ENCODE assay signal across 8 mouse cellular contexts in the genomic region with DNA sequence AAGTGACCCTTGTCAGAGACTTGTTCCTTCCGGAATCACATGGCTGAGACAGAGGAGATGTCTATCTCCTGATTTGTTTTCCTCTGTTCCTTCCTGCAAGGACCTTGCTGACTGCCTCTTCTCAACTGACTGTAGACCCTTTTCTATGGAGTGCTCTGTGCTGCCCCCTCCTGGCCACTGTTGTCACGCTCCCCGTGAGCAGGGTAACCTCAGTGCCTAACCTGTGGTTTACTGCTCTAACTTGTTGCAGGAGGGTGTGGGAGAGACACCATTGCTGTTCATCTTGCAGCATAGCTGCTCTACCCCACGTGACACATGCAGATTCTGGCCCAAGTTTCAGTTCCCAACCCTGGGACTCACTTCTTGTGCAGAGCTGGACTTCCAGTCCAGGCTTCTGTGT. TPM values are rescaled to one million over a fixed set of nuclear protein-coding genes. Genes with fewer than 3 reads are reported as not detected.
A peak's percentile ranks its signal among the peaks of the same experiment; 100 is the strongest.
DNase-seq lines count a peak whose midpoint lies in the region; ATAC-seq and TF ChIP-seq lines count a peak whose summit lies in the region.

No protein-coding gene starts in this region.

- peak; percentile 86 for DNase-seq in hindbrain, embryonic 11.5 days (ENCODE audit: low spot score)
- peak; percentile 87 to 92 for DNase-seq in cerebellum, postnatal 10 days
- peak; percentile 89 for DNase-seq in gastrocnemius, postnatal 10 days
- DNase-seq in left cerebral cortex, postnatal 25 days (ENCODE audit: low spot score in 2 of 2) = peak; percentile 73 to 80
- peak; percentile 46 for DNase-seq in midbrain, postnatal 0 days (ENCODE audit: low spot score)
- peak; percentile 90 for DNase-seq in splenic B cell, adult 2 months (ENCODE audit: low read depth, low spot score)

- H3K27me3 ChIP-seq in hindbrain, embryonic 11.5 days (ENCODE audit: control insufficient read depth, insufficient read depth, low read length) = no peaks in the 10 kb centered on the region
- no peaks in the 10 kb centered on the region for H3K27me3 ChIP-seq in hindbrain, embryonic 12.5 days
- H3K27me3 ChIP-seq in intestine, embryonic 16.5 days (replicated peaks; ENCODE audit: control insufficient read depth, insufficient read depth, low read length) = no peaks in the 10 kb centered on the region
- no peaks in the 10 kb centered on the region for H3K27me3 ChIP-seq in midbrain, postnatal 0 days (ENCODE audit: insufficient read depth, low read length)
- H3K27me3 ChIP-seq in splenic B cell, adult 2 months (ENCODE audit: control insufficient read depth, insufficient read depth, low read length, poor library complexity, severe bottlenecking) = no peaks in the 10 kb centered on the region

- WGBS in hindbrain, embryonic 11.5 days = 24% methylated on average over 4 of the region's 4 CpGs
- WGBS in hindbrain, embryonic 12.5 days = 17% methylated on average over 4 of the region's 4 CpGs
- WGBS in intestine, embryonic 16.5 days = 24% methylated on average over 4 of the region's 4 CpGs
- WGBS in midbrain, postnatal 0 days = 19% methylated on average over 4 of the region's 4 CpGs

- intact Hi-C loops in left cerebral cortex, postnatal 25 days (cut with DNase I) = loop anchor here (1.0 to 10.0 kb wide), 2 partner anchors 43 to 136 kb away; partner anchors contain the start of gene Irak2

- H3K4me3 ChIP-seq in hindbrain, embryonic 11.5 days (ENCODE audit: low read depth, low read length) = no peak overlapping the region
- H3K4me3 ChIP-seq in hindbrain, embryonic 12.5 days = no peak overlapping the region
- H3K4me3 ChIP-seq in intestine, embryonic 16.5 days (ENCODE audit: low read length) = no peak overlapping the region
- no peak overlapping the region for H3K4me3 ChIP-seq in midbrain, postnatal 0 days (ENCODE audit: low read depth, low read length)

- ATAC-seq in hindbrain, embryonic 11.5 days (ENCODE audit: low FRiP score) = no peak
- ATAC-seq in hindbrain, embryonic 12.5 days (ENCODE audit: low FRiP score) = no peak
- ATAC-seq in intestine, embryonic 16.5 days = peak; percentile 83
- no peak for ATAC-seq in midbrain, postnatal 0 days (ENCODE audit: low FRiP score)

- H3K4me1 ChIP-seq in hindbrain, embryonic 11.5 days (replicated peaks; ENCODE audit: control insufficient read depth, insufficient read depth, low read length) = no peaks in the 10 kb centered on the region
- no peaks in the 10 kb centered on the region for H3K4me1 ChIP-seq in hindbrain, embryonic 12.5 days
- no peaks in the 10 kb centered on the region; the same call in 1 of the 2 replicates for H3K4me1 ChIP-seq in intestine, embryonic 16.5 days (ENCODE audit: control insufficient read depth, insufficient read depth, low read length)
- H3K4me1 ChIP-seq in midbrain, postnatal 0 days (ENCODE audit: insufficient read depth, low read length) = no peaks in the 10 kb centered on the region

- H3K9ac ChIP-seq in hindbrain, embryonic 11.5 days (ENCODE audit: low read depth, low read length) = no peak overlapping the region
- H3K9ac ChIP-seq in hindbrain, embryonic 12.5 days = no peak overlapping the region
- no peak overlapping the region for H3K9ac ChIP-seq in intestine, embryonic 16.5 days (ENCODE audit: low read depth, low read length)
- H3K9ac ChIP-seq in midbrain, postnatal 0 days (replicated peaks; ENCODE audit: low read length, poor library complexity, severe bottlenecking) = no peak overlapping the region

- no peaks in the 10 kb centered on the region for H3K36me3 ChIP-seq in hindbrain, embryonic 11.5 days (ENCODE audit: control insufficient read depth, insufficient read depth, low read length)
- no peaks in the 10 kb centered on the region for H3K36me3 ChIP-seq in hindbrain, embryonic 12.5 days
- H3K36me3 ChIP-seq in intestine, embryonic 16.5 days (ENCODE audit: control insufficient read depth, insufficient read depth, low read length) = peaks cover 3% of the 10 kb centered on the region; the same call in 1 of the 2 replicates
- no peaks in the 10 kb centered on the region for H3K36me3 ChIP-seq in midbrain, postnatal 0 days (ENCODE audit: insufficient read depth, low read length)
- peaks cover 15% of the 10 kb centered on the region; the same call in 1 of the 2 replicates for H3K36me3 ChIP-seq in splenic B cell, adult 2 months (ENCODE audit: control insufficient read depth, insufficient read depth, low read length, poor library complexity, severe bottlenecking)

- H3K27ac ChIP-seq in hindbrain, embryonic 11.5 days (ENCODE audit: low read depth, low read length) = no peak overlapping the region
- H3K27ac ChIP-seq in hindbrain, embryonic 12.5 days = no peak overlapping the region
- H3K27ac ChIP-seq in intestine, embryonic 16.5 days (ENCODE audit: low read length) = no peak overlapping the region
- H3K27ac ChIP-seq in midbrain, postnatal 0 days (ENCODE audit: low read depth, low read length) = no peak overlapping the region

- peak; percentile 80 for TF ChIP-seq CTCF in midbrain, postnatal 0 days (IDR thresholded peaks at IDR 0.05)

- H3K9me3 ChIP-seq in hindbrain, embryonic 11.5 days (ENCODE audit: control insufficient read depth, low read length) = no peaks in the 10 kb centered on the region
- H3K9me3 ChIP-seq in hindbrain, embryonic 12.5 days (replicated peaks) = no peaks in the 10 kb centered on the region; the same call in 1 of the 2 replicates
- no peaks in the 10 kb centered on the region for H3K9me3 ChIP-seq in intestine, embryonic 16.5 days (ENCODE audit: control insufficient read depth, low read length)
- H3K9me3 ChIP-seq in midbrain, postnatal 0 days (ENCODE audit: low read length) = no peaks in the 10 kb centered on the region

- H3K4me2 ChIP-seq in hindbrain, embryonic 11.5 days (replicated peaks; ENCODE audit: low read depth, low read length) = no peak overlapping the region
- no peak overlapping the region for H3K4me2 ChIP-seq in hindbrain, embryonic 12.5 days (replicated peaks)
- no peak overlapping the region for H3K4me2 ChIP-seq in intestine, embryonic 16.5 days (ENCODE audit: low read depth, low read length)
- no peak overlapping the region for H3K4me2 ChIP-seq in midbrain, postnatal 0 days (ENCODE audit: low read depth, low read length, poor library complexity, severe bottlenecking)

RNA-seq across cellular contexts. Expression of gene Tatdn2, which starts 15.6 kb away (rescaled TPM):
- polyA plus RNA-seq in hindbrain, embryonic 11.5 days (2014; fragmentation: Nextera tagmentation; extraction: Ambion mirVana) = 1.1 and 1.2 TPM in 2 replicates
- 0.81 and 1.0 TPM in 2 replicates for polyA plus RNA-seq in hindbrain, embryonic 12.5 days (2016; fragmentation: Nextera tagmentation; extraction: Ambion mirVana)
- total RNA-seq in gastrocnemius, postnatal 10 days (2021) = 10 to 100 TPM; 36.1 to 37.8 TPM
- polyA plus RNA-seq in intestine, embryonic 16.5 days (2015; fragmentation: Nextera tagmentation; extraction: Ambion mirVana) = 0.60 and 0.65 TPM in 2 replicates
- total RNA-seq in left cerebral cortex, postnatal 25 days (2021) = 10 to 100 TPM; 67.1 to 71.7 TPM
- total RNA-seq in midbrain, postnatal 0 days (2014; rRNA removed) = 63.4 and 72.7 TPM in 2 replicates
- 1.2 and 1.5 TPM in 2 replicates for polyA plus RNA-seq in midbrain, postnatal 0 days (2015; fragmentation: Nextera tagmentation; extraction: Ambion mirVana)

RNA-seq across cellular contexts. Expression of gene Ghrl, which starts 38.4 kb away (rescaled TPM):
- 0.46 and 0.51 TPM in 2 replicates for polyA plus RNA-seq in hindbrain, embryonic 11.5 days (2014; fragmentation: Nextera tagmentation; extraction: Ambion mirVana)
- 0.49 and 0.99 TPM in 2 replicates for polyA plus RNA-seq in hindbrain, embryonic 12.5 days (2016; fragmentation: Nextera tagmentation; extraction: Ambion mirVana)
- not detected for total RNA-seq in gastrocnemius, postnatal 10 days (2021)
- 169 and 177 TPM in 2 replicates for polyA plus RNA-seq in intestine, embryonic 16.5 days (2015; fragmentation: Nextera tagmentation; extraction: Ambion mirVana)
- not detected for total RNA-seq in left cerebral cortex, postnatal 25 days (2021)
- total RNA-seq in midbrain, postnatal 0 days (2014; rRNA removed) = not detected in 2 replicates
- 0.47 TPM in 1 of 2 replicates, not detected in the other for polyA plus RNA-seq in midbrain, postnatal 0 days (2015; fragmentation: Nextera tagmentation; extraction: Ambion mirVana)

RNA-seq across cellular contexts. Expression of gene Irak2, which starts 43.0 kb away (rescaled TPM):
- polyA plus RNA-seq in hindbrain, embryonic 11.5 days (2014; fragmentation: Nextera tagmentation; extraction: Ambion mirVana) = 1.6 and 1.9 TPM in 2 replicates
- 3.2 and 3.4 TPM in 2 replicates for polyA plus RNA-seq in hindbrain, embryonic 12.5 days (2016; fragmentation: Nextera tagmentation; extraction: Ambion mirVana)
- total RNA-seq in gastrocnemius, postnatal 10 days (2021) = 1 to 10 TPM; 6.3 to 7.2 TPM
- 15.4 and 19.8 TPM in 2 replicates for polyA plus RNA-seq in intestine, embryonic 16.5 days (2015; fragmentation: Nextera tagmentation; extraction: Ambion mirVana)
- 10 to 100 TPM; 18.5 to 21.1 TPM for total RNA-seq in left cerebral cortex, postnatal 25 days (2021)
- total RNA-seq in midbrain, postnatal 0 days (2014; rRNA removed) = 5.2 and 7.6 TPM in 2 replicates
- 2.5 and 2.7 TPM in 2 replicates for polyA plus RNA-seq in midbrain, postnatal 0 days (2015; fragmentation: Nextera tagmentation; extraction: Ambion mirVana)

RNA-seq across cellular contexts. Expression of gene Vhl, which starts 57.5 kb away (rescaled TPM):
- 63.0 and 64.4 TPM in 2 replicates for polyA plus RNA-seq in hindbrain, embryonic 11.5 days (2014; fragmentation: Nextera tagmentation; extraction: Ambion mirVana)
- 62.7 and 63.1 TPM in 2 replicates for polyA plus RNA-seq in hindbrain, embryonic 12.5 days (2016; fragmentation: Nextera tagmentation; extraction: Ambion mirVana)
- total RNA-seq in gastrocnemius, postnatal 10 days (2021) = 10 to 100 TPM; 10.1 to 13.4 TPM
- 27.5 and 30.5 TPM in 2 replicates for polyA plus RNA-seq in intestine, embryonic 16.5 days (2015; fragmentation: Nextera tagmentation; extraction: Ambion mirVana)
- total RNA-seq in left cerebral cortex, postnatal 25 days (2021) = 10 to 100 TPM; 50.4 to 51.4 TPM
- 83.1 and 86.1 TPM in 2 replicates for total RNA-seq in midbrain, postnatal 0 days (2014; rRNA removed)
- polyA plus RNA-seq in midbrain, postnatal 0 days (2015; fragmentation: Nextera tagmentation; extraction: Ambion mirVana) = 64.9 and 70.4 TPM in 2 replicates

RNA-seq across cellular contexts. Expression of gene Sec13, which starts 59.3 kb away (rescaled TPM):
- 273 and 287 TPM in 2 replicates for polyA plus RNA-seq in hindbrain, embryonic 11.5 days (2014; fragmentation: Nextera tagmentation; extraction: Ambion mirVana)
- polyA plus RNA-seq in hindbrain, embryonic 12.5 days (2016; fragmentation: Nextera tagmentation; extraction: Ambion mirVana) = 235 and 238 TPM in 2 replicates
- total RNA-seq in gastrocnemius, postnatal 10 days (2021) = 10 to 100 TPM; 84.8 to 92.2 TPM
- polyA plus RNA-seq in intestine, embryonic 16.5 days (2015; fragmentation: Nextera tagmentation; extraction: Ambion mirVana) = 307 and 317 TPM in 2 replicates
- total RNA-seq in left cerebral cortex, postnatal 25 days (2021) = 10 to 100 TPM; 69.4 to 70.6 TPM
- 104 and 112 TPM in 2 replicates for total RNA-seq in midbrain, postnatal 0 days (2014; rRNA removed)
- 145 and 153 TPM in 2 replicates for polyA plus RNA-seq in midbrain, postnatal 0 days (2015; fragmentation: Nextera tagmentation; extraction: Ambion mirVana)

Comparison
In these comparisons a context has a peak if more than half of its experiments do, and no peak if none do; other contexts are left out.
1. RNA of gene Ghrl, which starts 38.4 kb away (polyA plus RNA-seq): 169 to 177 TPM in intestine, embryonic 16.5 days; 0.46 to 0.51 TPM in hindbrain, embryonic 11.5 days, 0.49 to 0.99 TPM in hindbrain, embryonic 12.5 days and 0.47 TPM in midbrain, postnatal 0 days; every median in the first group is over 10 times any median in the second.
2. Peak in every context shown above with its lines, with median percentiles within 50 percentile points of each other: DNase-seq.